Mouse (Mus musculus): ENCODE measurements around the gene Aldh1l1. TPM values are rescaled to one million over a fixed set of nuclear protein-coding genes. Genes with fewer than 3 reads are reported as not detected.

Gene Aldh1l1
- polyA plus RNA-seq (2012; rRNA removed) = 16.8 and 18.4 TPM in 2 replicates

GRCm38 (mm10) chr6:90486176-90486921 is at the start of gene Aldh1l1:
TSS of gene Aldh1l1 (plus strand) at chr6:90486427.

GRCm38 (mm10) chr6:90462181-90462706 is 24.0 kb upstream of the Aldh1l1 start, which contains the start of gene Klf15:
TSS of gene Klf15 (plus strand) at chr6:90462576.

GRCm38 (mm10) chr6:90604533-90605297 is 118.5 kb downstream of the Aldh1l1 start, which contains the start of gene Slc41a3:
TSS of gene Slc41a3 (plus strand) at chr6:90604725.

Other genes with a start within 250 kb of the Aldh1l1 start
- gene Vmn1r54, start 240.1 kb upstream of the Aldh1l1 start, polyA plus RNA-seq (2012; rRNA removed) = not detected in 2 replicates
- not detected in 2 replicates for gene BC048671, start 185.2 kb upstream of the Aldh1l1 start, polyA plus RNA-seq (2012; rRNA removed)
- gene Chst13, start 161.2 kb upstream of the Aldh1l1 start, polyA plus RNA-seq (2012; rRNA removed) = 2.6 and 12.0 TPM in 2 replicates
- gene Uroc1, start 153.1 kb upstream of the Aldh1l1 start, polyA plus RNA-seq (2012; rRNA removed) = 0.29 and 0.47 TPM in 2 replicates
- gene Zxdc, start 116.9 kb upstream of the Aldh1l1 start, polyA plus RNA-seq (2012; rRNA removed) = 65.6 and 96.9 TPM in 2 replicates
- 4.7 and 5.8 TPM in 2 replicates for gene Cfap100, start 57.6 kb upstream of the Aldh1l1 start, polyA plus RNA-seq (2012; rRNA removed)
- 63.2 and 82.2 TPM in 2 replicates for gene Klf15, start 23.9 kb upstream of the Aldh1l1 start, polyA plus RNA-seq (2012; rRNA removed)
- gene Slc41a3, start 118.3 kb downstream of the Aldh1l1 start, polyA plus RNA-seq (2012; rRNA removed) = 14.2 and 17.6 TPM in 2 replicates

All from ovary, adult 2 months (tissue).